Mouse (Mus musculus): ENCODE data around the gene Chd2. TPM values are rescaled to one million over a fixed set of nuclear protein-coding genes. Genes with fewer than 3 reads are reported as not detected.
A peak's percentile ranks its signal among the peaks of the same experiment; 100 is the strongest.

The Chd2 gene
- polyA plus RNA-seq, 1 experiment from 2014 or later = 47.8 TPM

DNA sequence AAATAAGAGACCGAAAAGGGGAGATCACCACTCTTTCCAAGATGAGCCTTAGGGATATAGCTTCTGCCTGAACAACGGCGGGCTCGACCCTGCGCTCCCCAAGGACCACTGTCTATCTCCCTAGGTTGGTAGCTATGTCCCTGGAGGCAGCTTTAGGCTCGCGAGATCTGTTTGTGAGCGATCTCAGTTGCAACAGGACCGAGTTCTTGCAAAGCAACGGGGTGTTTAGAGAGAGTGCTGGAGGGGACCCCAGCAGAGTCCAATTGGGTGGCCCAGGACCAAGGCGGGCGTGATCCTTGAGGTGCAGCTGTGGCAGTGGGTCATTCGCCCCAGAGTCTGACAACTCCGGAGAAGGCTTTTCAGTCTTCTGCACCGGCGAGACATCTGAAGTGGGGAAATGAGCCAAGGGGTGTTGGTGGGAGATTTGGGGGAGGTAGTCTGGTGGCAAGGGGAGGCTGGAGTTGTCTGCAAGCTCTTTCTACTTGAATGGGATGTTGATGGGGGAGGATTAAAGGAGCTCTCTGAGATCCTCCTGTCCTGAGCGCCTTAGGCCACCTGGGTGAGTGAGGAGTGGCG is 151.1 kb downstream of the Chd2 start:
- H3K9me3 ChIP-seq (replicated peaks; ENCODE audit: control insufficient read depth, low read length) = no peaks in the 10 kb centered on the region
- H3K4me2 ChIP-seq (ENCODE audit: low read depth, low read length) = peak overlapping the region; percentile 53
- no peaks in the 10 kb centered on the region for H3K27me3 ChIP-seq (ENCODE audit: control insufficient read depth, insufficient read depth, low read length)
- no peaks in the 10 kb centered on the region for H3K36me3 ChIP-seq (replicated peaks; ENCODE audit: control insufficient read depth, insufficient read depth, low read depth, low read length)
- peaks cover 6% of the 10 kb centered on the region for H3K4me1 ChIP-seq (ENCODE audit: control insufficient read depth, insufficient read depth, low read length)
- under 1% methylated on average over 18 of the region's 18 CpGs for WGBS
- peak overlapping the region; percentile 95 for H3K27ac ChIP-seq (replicated peaks; ENCODE audit: low read depth, low read length)
- DNase-seq (ENCODE audit: low spot score) (peak; percentile 26), ATAC-seq (replicated peaks; ENCODE audit: insufficient number of reproducible peaks, low FRiP score, low TSS enrichment, low read depth) (no peak; the same call in 1 of the 2 replicates)
- H3K9ac ChIP-seq (replicated peaks; ENCODE audit: low read length) = peak overlapping the region; percentile 40
- peak overlapping the region; percentile 76 for H3K4me3 ChIP-seq (ENCODE audit: low read depth, low read length)

DNA sequence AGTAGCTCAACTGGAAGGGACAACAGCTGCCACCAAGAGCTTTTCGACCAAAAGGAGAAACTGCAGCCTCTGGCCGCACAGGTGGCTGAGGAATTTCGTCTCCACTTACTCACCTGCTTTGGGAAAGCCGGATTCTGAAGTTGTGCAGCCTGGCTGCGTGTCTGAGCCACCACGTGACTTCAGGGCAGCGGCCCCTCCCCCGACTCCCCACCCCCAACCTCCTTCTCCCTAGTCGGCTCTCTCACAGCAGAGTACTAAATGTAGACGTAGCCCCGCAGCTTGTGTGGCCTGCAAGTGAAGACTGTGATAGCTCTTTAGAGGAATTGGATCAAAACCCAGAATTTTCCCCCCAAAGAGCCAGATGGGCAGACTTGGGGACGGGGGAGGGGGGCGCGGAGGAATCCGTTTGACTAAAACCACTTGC is 151.7 kb downstream of the Chd2 start:
- H3K4me1 ChIP-seq (ENCODE audit: control insufficient read depth, insufficient read depth, low read length) = peaks cover 6% of the 10 kb centered on the region
- ATAC-seq (replicated peaks; ENCODE audit: insufficient number of reproducible peaks, low FRiP score, low TSS enrichment, low read depth) = no peak
- H3K4me2 ChIP-seq (ENCODE audit: low read depth, low read length) = peak overlapping the region; percentile 53
- peak overlapping the region; percentile 76 for H3K4me3 ChIP-seq (ENCODE audit: low read depth, low read length)
- 2% methylated on average over 15 of the region's 15 CpGs for WGBS
- H3K27me3 ChIP-seq (ENCODE audit: control insufficient read depth, insufficient read depth, low read length) = no peaks in the 10 kb centered on the region
- H3K27ac ChIP-seq (replicated peaks; ENCODE audit: low read depth, low read length) = peak overlapping the region; percentile 95
- peak; percentile 73 for DNase-seq (ENCODE audit: low spot score)
- peak overlapping the region; percentile 40 for H3K9ac ChIP-seq (replicated peaks; ENCODE audit: low read length)
- no peaks in the 10 kb centered on the region for H3K36me3 ChIP-seq (replicated peaks; ENCODE audit: control insufficient read depth, insufficient read depth, low read depth, low read length)
- H3K9me3 ChIP-seq (replicated peaks; ENCODE audit: control insufficient read depth, low read length) = no peaks in the 10 kb centered on the region

DNA sequence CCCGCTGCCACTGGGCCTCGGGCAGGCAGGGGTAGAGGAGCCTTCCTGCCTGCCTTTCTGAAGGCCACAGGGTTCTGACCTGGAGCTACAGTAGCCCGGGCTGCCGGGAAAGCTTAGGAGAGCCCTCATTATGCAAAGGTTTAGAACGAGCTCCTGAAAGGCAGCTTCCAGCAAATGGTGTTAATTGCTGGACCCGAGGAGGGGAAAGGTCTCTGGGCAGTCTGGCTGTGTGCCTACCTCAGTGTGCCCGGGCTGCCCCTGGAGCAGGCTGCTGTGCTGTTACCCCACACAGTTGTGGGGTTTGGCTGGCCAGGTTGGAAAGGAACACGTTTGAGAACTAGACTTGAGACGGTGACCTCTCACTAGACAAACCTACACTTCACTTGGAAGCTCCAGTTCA is 152.2 kb downstream of the Chd2 start:
- Histone ChIP-seq H3K4me2 (ENCODE audit: low read depth, low read length) (peak overlapping the region; percentile 53), H3K9ac (replicated peaks; ENCODE audit: low read length) (0 out of 2 replicates have a peak overlapping the region, but pooled peaks have one; percentile 3), H3K27ac (replicated peaks; ENCODE audit: low read depth, low read length) (peak overlapping the region; percentile 95), H3K36me3 (replicated peaks; ENCODE audit: control insufficient read depth, insufficient read depth, low read depth, low read length) (no peaks in the 10 kb centered on the region), H3K4me3 (ENCODE audit: low read depth, low read length) (peak overlapping the region; percentile 76; the same call in 1 of the 2 replicates), H3K27me3 (ENCODE audit: control insufficient read depth, insufficient read depth, low read length) (no peaks in the 10 kb centered on the region), H3K9me3 (replicated peaks; ENCODE audit: control insufficient read depth, low read length) (no peaks in the 10 kb centered on the region), H3K4me1 (ENCODE audit: control insufficient read depth, insufficient read depth, low read length) (peaks cover 6% of the 10 kb centered on the region)
- WGBS = 9% methylated on average over 9 of the region's 9 CpGs
- DNase-seq (ENCODE audit: low spot score) (no peak), ATAC-seq (replicated peaks; ENCODE audit: insufficient number of reproducible peaks, low FRiP score, low TSS enrichment, low read depth) (no peak)

DNA sequence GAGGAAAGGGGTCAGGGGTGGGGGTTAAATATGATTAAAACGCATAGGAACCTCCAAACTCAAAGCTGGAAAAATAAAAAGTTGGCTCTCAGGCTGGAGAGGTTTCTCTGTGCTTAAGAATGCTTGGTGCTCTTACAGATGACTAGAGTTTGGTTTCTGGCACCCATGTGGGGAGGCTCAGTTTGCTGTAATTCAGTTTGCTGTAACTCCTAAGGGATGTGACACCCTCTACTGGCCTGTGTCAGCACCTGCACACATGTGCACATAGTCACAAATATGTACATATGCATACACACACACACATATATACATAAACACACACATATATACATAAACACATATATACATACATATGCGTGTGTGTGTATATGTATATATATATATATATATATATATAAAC is 152.8 kb downstream of the Chd2 start:
- ATAC-seq (replicated peaks; ENCODE audit: insufficient number of reproducible peaks, low FRiP score, low TSS enrichment, low read depth) (no peak), DNase-seq (ENCODE audit: low spot score) (no peak)
- Histone ChIP-seq H3K4me2 (ENCODE audit: low read depth, low read length) (no peak overlapping the region), H3K36me3 (replicated peaks; ENCODE audit: control insufficient read depth, insufficient read depth, low read depth, low read length) (no peaks in the 10 kb centered on the region), H3K27me3 (ENCODE audit: control insufficient read depth, insufficient read depth, low read length) (no peaks in the 10 kb centered on the region), H3K9ac (replicated peaks; ENCODE audit: low read length) (no peak overlapping the region), H3K27ac (replicated peaks; ENCODE audit: low read depth, low read length) (no peak overlapping the region), H3K9me3 (replicated peaks; ENCODE audit: control insufficient read depth, low read length) (no peaks in the 10 kb centered on the region), H3K4me3 (ENCODE audit: low read depth, low read length) (no peak overlapping the region), H3K4me1 (ENCODE audit: control insufficient read depth, insufficient read depth, low read length) (peaks cover 6% of the 10 kb centered on the region)
- 65% methylated on average over 2 of the region's 2 CpGs for whole genome bisulfite sequencing

DNA sequence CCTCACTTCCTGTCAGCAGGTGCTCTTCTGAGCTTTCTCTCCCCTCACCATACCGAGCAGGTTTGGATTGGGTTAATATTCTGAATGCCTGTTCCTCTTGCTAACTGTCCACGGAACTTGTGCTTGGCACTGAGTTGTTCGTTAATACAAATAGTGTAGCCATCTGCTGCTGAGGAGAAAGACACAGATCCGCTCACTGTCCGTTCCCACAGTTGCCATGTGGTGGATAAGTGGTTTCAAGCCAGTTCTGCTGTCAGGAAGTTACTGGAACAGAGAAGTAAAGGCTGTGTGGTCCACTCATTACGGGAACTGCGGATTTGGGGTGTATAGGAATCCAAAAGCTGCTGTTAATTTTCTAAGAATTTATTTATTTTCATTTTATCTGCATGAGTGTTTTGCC is 158.8 kb downstream of the Chd2 start:
- H3K4me3 ChIP-seq (ENCODE audit: low read depth, low read length) = no peak overlapping the region
- no peak for ATAC-seq (replicated peaks; ENCODE audit: insufficient number of reproducible peaks, low FRiP score, low TSS enrichment, low read depth)
- WGBS = 83% methylated on average over 7 of the region's 7 CpGs
- no peak for DNase-seq (ENCODE audit: low spot score)
- H3K9me3 ChIP-seq (replicated peaks; ENCODE audit: control insufficient read depth, low read length) = no peaks in the 10 kb centered on the region
- no peaks in the 10 kb centered on the region for H3K36me3 ChIP-seq (replicated peaks; ENCODE audit: control insufficient read depth, insufficient read depth, low read depth, low read length)
- no peak overlapping the region for H3K9ac ChIP-seq (replicated peaks; ENCODE audit: low read length)
- no peak overlapping the region for H3K4me2 ChIP-seq (ENCODE audit: low read depth, low read length)
- H3K4me1 ChIP-seq (ENCODE audit: control insufficient read depth, insufficient read depth, low read length) = no peaks in the 10 kb centered on the region
- H3K27ac ChIP-seq (replicated peaks; ENCODE audit: low read depth, low read length) = no peak overlapping the region
- H3K27me3 ChIP-seq (ENCODE audit: control insufficient read depth, insufficient read depth, low read length) = no peaks in the 10 kb centered on the region

DNA sequence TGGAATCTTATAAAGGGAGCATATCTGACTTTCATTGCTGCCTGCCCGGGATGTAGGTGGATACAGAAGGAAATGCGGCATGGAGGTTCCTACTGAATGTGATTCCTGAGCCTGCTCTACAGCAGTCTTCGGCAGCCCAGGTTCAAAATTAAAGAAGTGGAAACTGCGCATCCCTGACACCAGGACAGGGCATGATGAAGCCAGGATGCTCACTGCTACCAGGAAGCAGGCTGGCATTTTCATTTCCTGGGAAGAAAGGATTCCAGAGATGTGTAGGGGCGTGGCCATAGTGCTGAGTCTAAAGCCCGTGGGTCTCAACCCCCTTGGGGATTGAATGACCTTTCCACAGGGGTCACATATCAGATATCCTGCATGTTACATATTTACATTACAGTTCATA is 163.6 kb downstream of the Chd2 start:
- no peak for DNase-seq (ENCODE audit: low spot score)
- no peaks in the 10 kb centered on the region for H3K36me3 ChIP-seq (replicated peaks; ENCODE audit: control insufficient read depth, insufficient read depth, low read depth, low read length)
- H3K9ac ChIP-seq (replicated peaks; ENCODE audit: low read length) = no peak overlapping the region
- no peaks in the 10 kb centered on the region for H3K9me3 ChIP-seq (replicated peaks; ENCODE audit: control insufficient read depth, low read length)
- H3K27me3 ChIP-seq (ENCODE audit: control insufficient read depth, insufficient read depth, low read length) = peaks cover 11% of the 10 kb centered on the region
- no peak overlapping the region for H3K27ac ChIP-seq (replicated peaks; ENCODE audit: low read depth, low read length)
- no peak for ATAC-seq (replicated peaks; ENCODE audit: insufficient number of reproducible peaks, low FRiP score, low TSS enrichment, low read depth)
- H3K4me1 ChIP-seq (ENCODE audit: control insufficient read depth, insufficient read depth, low read length) = no peaks in the 10 kb centered on the region; the same call in 1 of the 2 replicates
- WGBS = 76% methylated on average over 6 of the region's 6 CpGs
- no peak overlapping the region; the same call in 1 of the 2 replicates for H3K4me2 ChIP-seq (ENCODE audit: low read depth, low read length)
- H3K4me3 ChIP-seq (ENCODE audit: low read depth, low read length) = no peak overlapping the region

DNA sequence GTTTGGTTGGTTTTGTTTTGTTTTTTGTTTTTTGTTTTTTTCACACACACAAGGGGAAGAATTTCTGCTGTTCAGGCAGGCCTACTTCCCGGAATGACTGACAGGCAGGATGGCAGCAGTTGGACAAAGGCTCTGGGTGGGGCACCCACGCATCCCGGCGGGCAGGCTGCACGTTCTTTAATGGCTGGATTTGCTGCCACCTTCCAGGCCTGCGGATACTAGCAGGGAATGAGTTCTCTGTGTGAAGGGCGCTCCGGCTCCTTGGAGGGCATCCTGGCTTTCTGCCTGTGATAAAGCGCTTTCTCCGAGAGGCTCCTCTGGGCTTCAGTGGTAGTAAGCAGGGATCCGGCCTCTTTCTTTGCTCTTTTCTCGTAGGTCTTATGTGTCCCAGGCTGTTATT is 164.3 kb downstream of the Chd2 start:
- Histone ChIP-seq H3K36me3 (replicated peaks; ENCODE audit: control insufficient read depth, insufficient read depth, low read depth, low read length) (no peaks in the 10 kb centered on the region), H3K4me3 (ENCODE audit: low read depth, low read length) (peak overlapping the region; percentile 16), H3K4me2 (ENCODE audit: low read depth, low read length) (peak overlapping the region; percentile 32), H3K4me1 (ENCODE audit: control insufficient read depth, insufficient read depth, low read length) (no peaks in the 10 kb centered on the region; the same call in 1 of the 2 replicates), H3K27ac (replicated peaks; ENCODE audit: low read depth, low read length) (no peak overlapping the region), H3K9ac (replicated peaks; ENCODE audit: low read length) (peak overlapping the region; percentile 32; the same call in 1 of the 2 replicates), H3K27me3 (ENCODE audit: control insufficient read depth, insufficient read depth, low read length) (peaks cover 17% of the 10 kb centered on the region), H3K9me3 (replicated peaks; ENCODE audit: control insufficient read depth, low read length) (no peaks in the 10 kb centered on the region)
- no peak for ATAC-seq (replicated peaks; ENCODE audit: insufficient number of reproducible peaks, low FRiP score, low TSS enrichment, low read depth)
- no peak for DNase-seq (ENCODE audit: low spot score)
- WGBS = 42% methylated on average over 12 of the region's 12 CpGs
